Mouse (Mus musculus) kidney, adult 8-10 months (tissue): ENCODE data around the gene Olfr809.

Experiments used
- DNase-seq, 2 experiments: peaks; one replicate each; pipeline ENCODE4 v3.0.0; 2022

Olfr809 gene

GRCm38 (mm10) chr10:129774338-129774737 lies at the start of gene Olfr809:
Gene Olfr809 (plus strand): TSS chr10:129774638.
- no peak for DNase-seq

- no peak for DNase-seq
These were observed 45.2 kb upstream of the Olfr809 start, which contains the start of gene Olfr805 for GRCm38 (mm10) chr10:129729275-129729674. Gene Olfr805 (minus strand): TSS chr10:129729375.

- DNase-seq = no peak
These were observed 32.6 kb upstream of the Olfr809 start, which contains the start of gene Olfr806 for GRCm38 (mm10) chr10:129741821-129742220. Gene Olfr806 (minus strand): TSS chr10:129741921.

GRCm38 (mm10) chr10:129757693-129758092 lies 16.7 kb upstream of the Olfr809 start, which contains the start of gene Olfr807:
Gene Olfr807 (minus strand): TSS chr10:129757793.
- DNase-seq = no peak

- DNase-seq = no peak
These were observed 9.3 kb upstream of the Olfr809 start, which contains the start of gene Olfr808 for GRCm38 (mm10) chr10:129765182-129765581. Gene Olfr808 (plus strand): TSS chr10:129765482.

- DNase-seq = no peak
These were observed 3.7 kb downstream of the Olfr809 start for GRCm38 (mm10) chr10:129778123-129778522.

- no peak for DNase-seq
These were observed 20.4 kb downstream of the Olfr809 start, which contains the start of gene Olfr810 for GRCm38 (mm10) chr10:129794817-129795216. Gene Olfr810 (minus strand): TSS chr10:129794917.

- DNase-seq = no peak
These were observed 29.9 kb downstream of the Olfr809 start, which contains the start of gene Olfr811 for GRCm38 (mm10) chr10:129804296-129804695. Gene Olfr811 (minus strand): TSS chr10:129804396.
